Mouse (Mus musculus) NIH3T3 (cell line): ENCODE measurements around the gene Zfp750.

ENCODE experiments used
- DNase-seq: peaks from one replicate; pipeline ENCODE4 v3.0.0-alpha.2; 2012; ENCODE audit warnings: low read depth

Zfp750 gene

DNA sequence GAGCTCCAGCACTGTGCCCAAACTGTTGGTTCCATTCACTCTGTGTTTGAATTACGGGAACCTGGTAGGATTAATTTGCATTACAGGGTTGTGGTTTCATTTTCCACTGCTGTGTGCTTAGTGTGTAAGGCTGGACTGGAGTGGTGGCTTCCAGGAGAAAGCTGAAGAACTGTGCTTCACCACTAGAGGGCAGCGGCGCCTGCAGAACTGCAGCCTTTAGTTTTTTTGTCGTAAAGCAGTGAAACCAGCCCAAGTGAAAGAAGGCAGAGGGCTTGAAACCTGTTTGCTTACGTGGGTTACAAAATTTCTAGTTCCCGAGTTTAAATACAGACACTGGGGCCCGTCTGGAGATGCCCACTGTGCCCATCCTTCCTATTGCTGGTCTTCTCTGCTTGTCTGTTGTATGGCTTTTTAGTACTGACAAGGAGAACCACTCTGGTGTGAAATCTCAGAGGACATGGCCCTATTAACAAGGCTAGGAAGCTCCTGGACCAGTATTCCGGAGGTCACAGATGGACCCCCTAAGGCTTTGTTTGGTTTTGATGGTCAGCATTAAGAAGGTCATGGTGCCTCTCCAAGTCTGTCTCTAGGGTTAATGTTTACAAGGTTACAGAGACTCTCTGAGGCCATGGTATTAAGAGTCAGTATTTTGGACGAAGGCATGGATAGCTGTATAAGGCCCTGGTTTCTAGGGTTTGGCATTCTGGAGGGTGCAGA is 43.3 kb downstream of the Zfp750 start:
- peak; percentile 92 for DNase-seq

DNA sequence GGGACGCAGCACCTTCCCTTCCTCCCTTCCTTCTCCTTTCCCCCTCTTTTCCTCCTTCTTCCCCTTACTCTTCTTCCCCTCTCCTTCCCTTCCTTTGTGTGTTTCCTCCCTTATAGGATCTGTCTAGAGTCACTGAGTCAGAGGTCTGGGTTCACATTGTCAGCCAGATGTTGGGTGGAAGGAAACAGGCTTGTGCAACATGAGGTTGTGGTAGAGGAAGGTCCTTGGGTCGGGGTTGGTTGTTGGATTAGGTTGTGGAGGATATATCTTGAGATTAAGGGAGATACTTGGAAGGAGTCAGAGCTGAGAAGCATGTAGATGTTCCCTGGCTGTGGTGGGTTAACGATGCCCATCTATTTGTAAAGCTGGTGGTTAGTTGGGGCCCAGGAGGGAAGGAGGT is 44.3 kb downstream of the Zfp750 start:
- peak; percentile 33 for DNase-seq

DNA sequence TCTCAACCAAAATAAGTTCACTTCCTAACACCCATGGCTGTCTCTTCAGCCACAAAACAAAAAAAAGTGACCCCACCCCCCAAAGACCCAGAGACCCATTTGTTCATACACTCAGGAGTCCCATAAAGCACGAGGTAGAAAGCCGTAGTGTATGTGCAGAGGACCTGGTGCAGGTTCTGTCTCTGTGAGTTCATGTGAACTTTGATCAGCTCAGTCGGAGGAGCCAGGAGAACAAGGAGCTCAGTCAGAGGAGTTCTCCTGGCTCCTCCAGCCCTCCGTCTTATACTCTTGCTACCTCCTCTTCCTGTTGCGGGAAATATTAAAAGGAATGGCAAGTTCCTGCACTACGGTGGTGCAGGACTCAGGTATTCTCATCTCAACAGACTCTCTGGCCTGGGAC is 51.7 kb downstream of the Zfp750 start:
- DNase-seq = no peak
